Mouse (Mus musculus) heart, embryonic 16.5 days (tissue): ENCODE measurements around the gene Olfr1009. TPM values are rescaled to one million over a fixed set of nuclear protein-coding genes. Genes with fewer than 3 reads are reported as not detected.

ENCODE experiments used
- ATAC-seq: fragments of 200-750 bp; cut with Nextera tagmentation; replicated peaks from 2 replicates; pipeline ENCODE4 v1.8.0; 2017; ENCODE audit warnings: moderate number of reproducible peaks; ENCODE audit not compliant: insufficient read depth, low FRiP score; ENCODE audit errors: extremely low read depth
- H3K27ac ChIP-seq: fragments of 300-500 bp; sonication (generic); 2 replicates; pipeline ENCODE4 v1.5.1; 2014; ENCODE audit warnings: mild to moderate bottlenecking, low read length, control low read depth, moderate library complexity
- H3K27me3 ChIP-seq: fragments of 300-500 bp; sonication (generic); 2 replicates; pipeline ENCODE4 v1.6.1; 2014; ENCODE audit warnings: low read length, mixed read lengths; ENCODE audit not compliant: control insufficient read depth, insufficient read depth
- H3K36me3 ChIP-seq: fragments of 300-500 bp; sonication (generic); 2 replicates; pipeline ENCODE4 v1.6.1; 2014; ENCODE audit not compliant: control insufficient read depth, insufficient read depth
- H3K4me1 ChIP-seq: fragments of 300-500 bp; sonication (generic); 2 replicates; pipeline ENCODE4 v1.6.1; 2014; ENCODE audit warnings: low read length, mixed read lengths; ENCODE audit not compliant: control insufficient read depth, insufficient read depth
- H3K4me2 ChIP-seq: fragments of 300-500 bp; sonication (generic); 2 replicates; pipeline ENCODE4 v1.6.1; 2014; ENCODE audit warnings: low read depth, mild to moderate bottlenecking, control low read depth, low read length
- H3K4me3 ChIP-seq: fragments of 300-500 bp; sonication (generic); 2 replicates; pipeline ENCODE4 v1.5.1; 2014; ENCODE audit warnings: mild to moderate bottlenecking, control low read depth, low read length
- H3K9ac ChIP-seq: fragments of 300-500 bp; sonication (generic); 2 replicates; pipeline ENCODE4 v1.6.1; 2014; ENCODE audit warnings: low read length, control low read depth
- H3K9me3 ChIP-seq: fragments of 300-500 bp; sonication (generic); replicated peaks from 2 replicates; pipeline ENCODE4 v1.6.1; 2016; ENCODE audit warnings: low read length; ENCODE audit not compliant: control insufficient read depth
- polyA plus RNA-seq: library from polyadenylated mRNA; unstranded; fragments of >200 nt; fragmentation: Nextera tagmentation; extraction: Ambion mirVana; gene quantifications from 2 replicates; pipeline ENCODE4 v1.2.1, GENCODE M21; 2015

The Olfr1009 gene
- polyA plus RNA-seq, 1 experiment from 2014 or later = not detected

DNA sequence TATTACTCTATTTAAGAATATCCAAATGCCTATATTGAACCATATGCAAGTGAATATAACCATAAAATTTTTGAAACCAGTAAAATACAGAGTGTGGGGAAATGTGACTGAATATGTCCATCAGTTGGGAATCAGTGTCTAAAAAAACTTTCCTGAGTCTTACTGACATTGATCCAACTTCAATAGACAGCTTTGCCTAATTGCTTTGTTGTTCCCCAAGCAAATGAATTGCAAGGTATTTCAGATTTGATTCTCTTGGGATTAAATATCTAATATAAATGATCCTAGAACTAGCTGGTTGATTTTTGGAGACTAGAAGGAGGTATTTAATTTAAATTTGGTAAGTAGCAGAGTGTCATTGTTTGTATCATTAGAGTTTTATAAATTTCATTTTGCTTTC is 57.2 kb downstream of the Olfr1009 start, which contains the start of gene Olfr1014:
Gene Olfr1014, plus strand, starts transcription at position 301 of the 400 bp plus-strand sequence.
- H3K36me3 ChIP-seq = no peaks in the 10 kb centered on the region
- H3K4me2 ChIP-seq = no peak within 1 kb of the TSS
- no peak within 1 kb of the TSS for H3K27ac ChIP-seq
- ATAC-seq = no peak
- H3K9me3 ChIP-seq = no peaks in the 10 kb centered on the region
- no peaks in the 10 kb centered on the region for H3K27me3 ChIP-seq
- H3K4me1 ChIP-seq = no peaks in the 10 kb centered on the region
- H3K9ac ChIP-seq = no peak within 1 kb of the TSS
- H3K4me3 ChIP-seq = no peak within 1 kb of the TSS

Other genes starting within 250 kb of the Olfr1009 start
- 0.15 and 0.29 TPM in 2 replicates for gene 4833423E24Rik, start 196.4 kb upstream of the Olfr1009 start, polyA plus RNA-seq
- gene Olfr996, start 136.2 kb upstream of the Olfr1009 start, polyA plus RNA-seq = not detected in 2 replicates
- gene Olfr998, start 126.5 kb upstream of the Olfr1009 start, polyA plus RNA-seq = not detected in 2 replicates
- not detected in 2 replicates for gene Olfr1000, start 103.5 kb upstream of the Olfr1009 start, polyA plus RNA-seq
- gene Olfr1002, start 64.7 kb upstream of the Olfr1009 start, polyA plus RNA-seq = not detected in 2 replicates
- not detected in 2 replicates for gene Olfr154, start 51.0 kb upstream of the Olfr1009 start, polyA plus RNA-seq
- not detected in 2 replicates for gene Olfr1006, start 36.7 kb upstream of the Olfr1009 start, polyA plus RNA-seq
- gene Olfr1008, start 26.0 kb upstream of the Olfr1009 start, polyA plus RNA-seq = not detected in 2 replicates
- gene Olfr1012, start 47.3 kb downstream of the Olfr1009 start, polyA plus RNA-seq = not detected in 2 replicates
- gene Olfr1013, start 51.7 kb downstream of the Olfr1009 start, polyA plus RNA-seq = not detected in 2 replicates
- gene Olfr1014, start 57.3 kb downstream of the Olfr1009 start, polyA plus RNA-seq = not detected in 2 replicates
- not detected in 2 replicates for gene Olfr1015, start 66.6 kb downstream of the Olfr1009 start, polyA plus RNA-seq
- not detected in 2 replicates for gene Olfr1016, start 87.1 kb downstream of the Olfr1009 start, polyA plus RNA-seq
- gene Olfr1018, start 103.1 kb downstream of the Olfr1009 start, polyA plus RNA-seq = not detected in 2 replicates
- gene Olfr1019, start 130.1 kb downstream of the Olfr1009 start, polyA plus RNA-seq = not detected in 2 replicates
- gene Olfr1020, start 131.6 kb downstream of the Olfr1009 start, polyA plus RNA-seq = not detected in 2 replicates
- not detected in 2 replicates for gene Olfr1022, start 153.2 kb downstream of the Olfr1009 start, polyA plus RNA-seq
- not detected in 2 replicates for gene Olfr1023, start 170.2 kb downstream of the Olfr1009 start, polyA plus RNA-seq
- gene Olfr1024, start 189.6 kb downstream of the Olfr1009 start, polyA plus RNA-seq = not detected in 2 replicates
- not detected in 2 replicates for gene Olfr1025-ps1, start 199.8 kb downstream of the Olfr1009 start, polyA plus RNA-seq
- not detected in 2 replicates for gene Olfr1026, start 206.1 kb downstream of the Olfr1009 start, polyA plus RNA-seq
- not detected in 2 replicates for gene Olfr1028, start 235.0 kb downstream of the Olfr1009 start, polyA plus RNA-seq